ENCODE assay signal across 9 mouse cellular contexts in the genomic region with DNA sequence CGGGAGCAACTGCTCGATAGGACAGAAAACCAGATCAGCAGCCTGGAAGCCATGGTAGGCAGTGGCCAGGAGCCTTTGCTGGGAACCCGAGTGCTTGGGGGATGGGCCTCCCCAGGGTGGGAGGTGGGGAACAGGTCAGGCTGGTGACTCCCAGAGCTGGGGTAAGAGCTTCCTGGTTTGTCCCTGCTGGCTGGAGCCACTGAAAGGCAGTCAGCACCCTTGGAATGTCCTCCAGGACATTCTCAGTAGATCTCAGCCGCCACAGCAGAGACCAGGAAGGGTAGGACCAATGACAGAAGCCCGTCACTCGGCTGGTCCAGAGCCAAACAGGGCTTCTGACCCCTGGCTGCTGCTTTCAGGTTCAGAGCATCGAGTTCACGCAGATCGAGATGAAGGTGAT. TPM values are rescaled to one million over a fixed set of nuclear protein-coding genes. Genes with fewer than 3 reads are reported as not detected.
DNase-seq lines count a peak whose midpoint lies in the region; ATAC-seq and TF ChIP-seq lines count a peak whose summit lies in the region.
"Had no signal": no experiment of that assay in that cellular context is flagged by ENCODE, and none has a peak within 500 bp of the region (broad histone marks: within the 10 kb centered on the region; RNA-seq: fewer than 3 reads in every experiment).

No protein-coding gene starts in this region.

- no peak overlapping the region for H3K9ac ChIP-seq in hindbrain, embryonic 11.5 days (ENCODE audit: low read depth, low read length)
- peak overlapping the region; percentile 7; the same call in 1 of the 2 replicates for H3K9ac ChIP-seq in intestine, postnatal 0 days (ENCODE audit: low read depth, low read length)
- 0 out of 2 replicates have a peak overlapping the region, but pooled peaks have one; percentile 18 for H3K9ac ChIP-seq in limb, embryonic 15.5 days

- peaks cover 55% of the 10 kb centered on the region for H3K36me3 ChIP-seq in hindbrain, embryonic 10.5 days
- H3K36me3 ChIP-seq in hindbrain, embryonic 11.5 days (ENCODE audit: control insufficient read depth, insufficient read depth, low read length), result 0 out of 2 replicates have a peak, but pooled peaks cover 3% of the 10 kb centered on the region
- peaks cover 33% of the 10 kb centered on the region for H3K36me3 ChIP-seq in intestine, postnatal 0 days (ENCODE audit: control insufficient read depth, insufficient read depth)
- peaks cover 51% of the 10 kb centered on the region for H3K36me3 ChIP-seq in limb, embryonic 15.5 days

- 90% methylated on average over 9 of the region's 9 CpGs for WGBS in hindbrain, embryonic 10.5 days
- 95% methylated on average over 9 of the region's 9 CpGs for WGBS in hindbrain, embryonic 11.5 days
- WGBS in intestine, postnatal 0 days, result 63% methylated on average over 9 of the region's 9 CpGs
- 87% methylated on average over 9 of the region's 9 CpGs for WGBS in limb, embryonic 15.5 days

- DNase-seq in hindbrain, embryonic 10.5 days (ENCODE audit: low spot score), result no peak
- no peak for DNase-seq in hindbrain, embryonic 11.5 days (ENCODE audit: low spot score)
- no peak for DNase-seq in cerebellum, postnatal 14 days
- no peak for DNase-seq in adrenal gland, adult 18-20 months (ENCODE audit: low spot score in 2 of 2)
- no peak for DNase-seq in frontal cortex, postnatal 25 days (ENCODE audit: low spot score in 2 of 2)
- DNase-seq: right cerebral cortex, postnatal 14 days had no signal

- ATAC-seq in hindbrain, embryonic 11.5 days (ENCODE audit: low FRiP score), result no peak
- ATAC-seq in intestine, postnatal 0 days, result peak; percentile 8; the same call in 1 of the 2 replicates
- no peak for ATAC-seq in limb, embryonic 15.5 days (ENCODE audit: insufficient number of reproducible peaks, low FRiP score, low TSS enrichment, low read depth)

- no peaks in the 10 kb centered on the region for H3K9me3 ChIP-seq in hindbrain, embryonic 10.5 days
- no peaks in the 10 kb centered on the region for H3K9me3 ChIP-seq in hindbrain, embryonic 11.5 days (ENCODE audit: control insufficient read depth, low read length)
- no peaks in the 10 kb centered on the region for H3K9me3 ChIP-seq in intestine, postnatal 0 days (ENCODE audit: control insufficient read depth)
- no peaks in the 10 kb centered on the region for H3K9me3 ChIP-seq in limb, embryonic 15.5 days

- H3K4me2 ChIP-seq in hindbrain, embryonic 11.5 days (replicated peaks; ENCODE audit: low read depth, low read length), result no peak overlapping the region
- H3K4me2 ChIP-seq in intestine, postnatal 0 days (replicated peaks; ENCODE audit: low read depth), result peak overlapping the region; percentile 85
- no peak overlapping the region for H3K4me2 ChIP-seq in limb, embryonic 15.5 days

- TF ChIP-seq CTCF in intestine, postnatal 0 days (IDR thresholded peaks at IDR 0.05; ENCODE audit: low read depth), result no peak

- H3K4me1 ChIP-seq in hindbrain, embryonic 10.5 days (replicated peaks), result peaks cover 42% of the 10 kb centered on the region
- peaks cover 5% of the 10 kb centered on the region for H3K4me1 ChIP-seq in hindbrain, embryonic 11.5 days (replicated peaks; ENCODE audit: control insufficient read depth, insufficient read depth, low read length)
- peaks cover 24% of the 10 kb centered on the region for H3K4me1 ChIP-seq in brown adipose tissue, adult 24 weeks (ENCODE audit: control insufficient read depth, insufficient read depth, insufficient read length, low read length)
- H3K4me1 ChIP-seq in intestine, postnatal 0 days (replicated peaks; ENCODE audit: control insufficient read depth, insufficient read depth, low read length), result 0 out of 2 replicates have a peak, but pooled peaks cover 3% of the 10 kb centered on the region
- H3K4me1 ChIP-seq in limb, embryonic 15.5 days, result peaks cover 34% of the 10 kb centered on the region

- peak overlapping the region; percentile 97 for H3K4me3 ChIP-seq in hindbrain, embryonic 10.5 days
- no peak overlapping the region; the same call in 1 of the 2 replicates for H3K4me3 ChIP-seq in hindbrain, embryonic 11.5 days (ENCODE audit: low read depth, low read length)
- 0 out of 2 replicates have a peak overlapping the region, but pooled peaks have one; percentile 75 for H3K4me3 ChIP-seq in brown adipose tissue, adult 24 weeks (ENCODE audit: insufficient read depth, low read depth, low read length)
- H3K4me3 ChIP-seq in intestine, postnatal 0 days (ENCODE audit: low read depth, low read length), result peak overlapping the region; percentile 96; the same call in 1 of the 2 replicates
- H3K4me3 ChIP-seq in limb, embryonic 15.5 days, result no peak overlapping the region

- peak overlapping the region; percentile 35; the same call in 1 of the 2 replicates for H3K27ac ChIP-seq in hindbrain, embryonic 10.5 days
- H3K27ac ChIP-seq in hindbrain, embryonic 11.5 days (ENCODE audit: low read depth, low read length), result no peak overlapping the region
- H3K27ac ChIP-seq in brown adipose tissue, adult 24 weeks (replicated peaks; ENCODE audit: low read depth, low read length), result no peak overlapping the region
- H3K27ac ChIP-seq in intestine, postnatal 0 days (ENCODE audit: low read depth, low read length), result peak overlapping the region; percentile 90
- H3K27ac ChIP-seq in limb, embryonic 15.5 days, result 0 out of 2 replicates have a peak overlapping the region, but pooled peaks have one; percentile 18

- H3K27me3 ChIP-seq in hindbrain, embryonic 10.5 days (ENCODE audit: insufficient read depth, poor library complexity, severe bottlenecking), result no peaks in the 10 kb centered on the region
- H3K27me3 ChIP-seq in hindbrain, embryonic 11.5 days (ENCODE audit: control insufficient read depth, insufficient read depth, low read length), result no peaks in the 10 kb centered on the region
- no peaks in the 10 kb centered on the region for H3K27me3 ChIP-seq in intestine, postnatal 0 days (replicated peaks; ENCODE audit: control insufficient read depth, insufficient read depth, low read length)
- H3K27me3 ChIP-seq in limb, embryonic 15.5 days, result no peaks in the 10 kb centered on the region

RNA-seq across cellular contexts. Expression of gene Chmp6, which starts 2.4 kb away (rescaled TPM):
- polyA plus RNA-seq in hindbrain, embryonic 10.5 days (2016; fragmentation: Nextera tagmentation; extraction: Ambion mirVana), result 112 and 114 TPM in 2 replicates
- 87.2 and 88.3 TPM in 2 replicates for polyA plus RNA-seq in hindbrain, embryonic 11.5 days (2014; fragmentation: Nextera tagmentation; extraction: Ambion mirVana)
- polyA plus RNA-seq in brown adipose tissue, adult 24 weeks (2012; ENCODE audit: insufficient read depth, insufficient read length, missing spikeins), result 18.2 and 22.0 TPM in 2 replicates
- 121 and 123 TPM in 2 replicates for polyA plus RNA-seq in intestine, postnatal 0 days (2015; fragmentation: Nextera tagmentation; extraction: Ambion mirVana)
- 97.2 and 101 TPM in 2 replicates for polyA plus RNA-seq in limb, embryonic 15.5 days (2015; fragmentation: Nextera tagmentation; extraction: Ambion mirVana)
- total RNA-seq in adrenal gland, adult 18-20 months (2021), result 10 to 100 TPM; 32.3 to 33.3 TPM

RNA-seq across cellular contexts. Expression of gene Baiap2, which starts 26.9 kb away (rescaled TPM):
- 9.8 and 11.0 TPM in 2 replicates for polyA plus RNA-seq in hindbrain, embryonic 10.5 days (2016; fragmentation: Nextera tagmentation; extraction: Ambion mirVana)
- polyA plus RNA-seq in hindbrain, embryonic 11.5 days (2014; fragmentation: Nextera tagmentation; extraction: Ambion mirVana), result 10.1 and 11.5 TPM in 2 replicates
- 2.7 and 5.5 TPM in 2 replicates for polyA plus RNA-seq in brown adipose tissue, adult 24 weeks (2012; ENCODE audit: insufficient read depth, insufficient read length, missing spikeins)
- polyA plus RNA-seq in intestine, postnatal 0 days (2015; fragmentation: Nextera tagmentation; extraction: Ambion mirVana), result 4.2 and 4.3 TPM in 2 replicates
- polyA plus RNA-seq in limb, embryonic 15.5 days (2015; fragmentation: Nextera tagmentation; extraction: Ambion mirVana), result 40.2 and 41.9 TPM in 2 replicates
- 10 to 100 TPM; 16.5 to 31.7 TPM for total RNA-seq in adrenal gland, adult 18-20 months (2021)

Comparison
In these comparisons a context has a peak if more than half of its experiments do, and no peak if none do; other contexts are left out.
1. H3K27ac ChIP-seq: peak in hindbrain, embryonic 10.5 days (single experiment), intestine, postnatal 0 days (single experiment) and limb, embryonic 15.5 days (single experiment); none in hindbrain, embryonic 11.5 days (single experiment) and brown adipose tissue, adult 24 weeks (single experiment).
2. H3K4me3 ChIP-seq: peak in hindbrain, embryonic 10.5 days (single experiment), brown adipose tissue, adult 24 weeks (single experiment) and intestine, postnatal 0 days (single experiment); none in hindbrain, embryonic 11.5 days (single experiment) and limb, embryonic 15.5 days (single experiment).